Mouse (Mus musculus) midbrain, embryonic 11.5 days (tissue): ENCODE data around the gene Tbcc. TPM values are rescaled to one million over a fixed set of nuclear protein-coding genes. Genes with fewer than 3 reads are reported as not detected.

ENCODE experiments used
- ATAC-seq: fragments of 200-750 bp; cut with Nextera tagmentation; 2 replicates; pipeline ENCODE4 v1.8.0; 2017; ENCODE audit warnings: moderate TSS enrichment, moderate library complexity; ENCODE audit not compliant: low FRiP score
- DNase-seq: peaks from one replicate; pipeline ENCODE4 v3.0.0; 2015; ENCODE audit warnings: low spot score; ENCODE audit errors: missing footprints
- H3K27ac ChIP-seq: fragments of 300-500 bp; sonication (generic); 2 replicates; pipeline ENCODE4 v1.5.1; 2014; ENCODE audit warnings: low read depth, low read length
- H3K27me3 ChIP-seq: fragments of 300-500 bp; sonication (generic); 2 replicates; pipeline ENCODE4 v1.6.1; 2014; ENCODE audit warnings: mild to moderate bottlenecking, low read length, moderate library complexity, mixed read lengths; ENCODE audit not compliant: control insufficient read depth, insufficient read depth
- H3K36me3 ChIP-seq: fragments of 300-500 bp; sonication (generic); 2 replicates; pipeline ENCODE4 v1.6.1; 2014; ENCODE audit warnings: mild to moderate bottlenecking, low read length, moderate library complexity, mixed read lengths; ENCODE audit not compliant: control insufficient read depth, insufficient read depth
- H3K4me1 ChIP-seq: fragments of 300-500 bp; sonication (generic); 2 replicates; pipeline ENCODE4 v1.6.1; 2014; ENCODE audit warnings: low read length; ENCODE audit not compliant: control insufficient read depth, insufficient read depth
- H3K4me2 ChIP-seq: fragments of 300-500 bp; sonication (generic); 2 replicates; pipeline ENCODE4 v1.6.1; 2014; ENCODE audit warnings: mild to moderate bottlenecking, moderate library complexity
- H3K4me3 ChIP-seq: fragments of 300-500 bp; sonication (generic); 2 replicates; pipeline ENCODE4 v1.5.1; 2014; ENCODE audit warnings: low read depth, low read length
- H3K9ac ChIP-seq: fragments of 300-500 bp; sonication (generic); 2 replicates; pipeline ENCODE4 v1.6.1; 2014; ENCODE audit warnings: low read length
- H3K9me3 ChIP-seq: fragments of 300-500 bp; sonication (generic); 2 replicates; pipeline ENCODE4 v1.6.1; 2016; ENCODE audit warnings: low read length; ENCODE audit not compliant: control insufficient read depth
- WGBS: fragments of 180-500 bp; shearing (Covaris S2); extraction: QIAGEN DNeasy Blood & Tissue Kit; methylation state at CpG from one replicate; pipeline ENCODE4 v1.1.7; 2014; 5-methylcytosine and 5-hydroxymethylcytosine counted together
- polyA plus RNA-seq: library from polyadenylated mRNA; unstranded; fragments of >200 nt; fragmentation: Nextera tagmentation; extraction: Ambion mirVana; gene quantifications from 2 replicates; pipeline ENCODE4 v1.2.1, GENCODE M21; 2014

Tbcc gene
- polyA plus RNA-seq, 1 experiment from 2014 or later = 76.2 TPM

DNA sequence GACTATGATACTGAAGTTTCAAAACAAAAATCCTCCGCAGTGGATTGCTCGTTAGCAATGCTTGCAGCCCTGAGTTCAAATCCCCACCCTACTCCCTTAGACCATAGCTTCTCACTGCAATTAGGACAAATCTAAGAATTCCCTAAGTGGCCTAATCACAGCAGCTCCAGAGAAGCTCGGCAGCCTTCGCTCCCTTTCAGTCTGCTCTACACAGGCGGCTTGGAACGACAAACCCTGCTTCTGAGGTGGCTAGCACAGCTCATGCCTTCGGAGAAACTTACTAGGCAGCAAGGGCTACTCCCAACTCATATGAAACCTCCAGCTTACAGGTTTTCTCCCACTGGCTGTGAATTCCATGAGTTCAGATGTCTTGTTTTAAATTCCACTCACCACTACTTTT is 36.4 kb upstream of the Tbcc start:
- H3K27me3 ChIP-seq = no peaks in the 10 kb centered on the region
- no peak overlapping the region for H3K4me2 ChIP-seq
- H3K9ac ChIP-seq = no peak overlapping the region
- H3K36me3 ChIP-seq = no peaks in the 10 kb centered on the region
- no peaks in the 10 kb centered on the region for H3K9me3 ChIP-seq
- DNase-seq (peak; percentile 84), ATAC-seq (no peak)
- WGBS = 84% methylated on average over 7 of the region's 7 CpGs
- peaks cover 16% of the 10 kb centered on the region for H3K4me1 ChIP-seq
- H3K4me3 ChIP-seq = no peak overlapping the region
- no peak overlapping the region for H3K27ac ChIP-seq

GRCm38 (mm10) chr17:46854640-46855110 is 35.8 kb upstream of the Tbcc start:
- no peaks in the 10 kb centered on the region for H3K27me3 ChIP-seq
- no peaks in the 10 kb centered on the region for H3K36me3 ChIP-seq
- H3K27ac ChIP-seq = peak overlapping the region; percentile 22; the same call in 1 of the 2 replicates
- H3K4me2 ChIP-seq = no peak overlapping the region
- H3K4me1 ChIP-seq = peaks cover 16% of the 10 kb centered on the region
- H3K9me3 ChIP-seq = no peaks in the 10 kb centered on the region
- no peak for ATAC-seq
- no peak overlapping the region for H3K4me3 ChIP-seq
- WGBS = 88% methylated on average over 8 of the region's 8 CpGs
- DNase-seq = peak; percentile 88
- peak overlapping the region; percentile 14; the same call in 1 of the 2 replicates for H3K9ac ChIP-seq

DNA sequence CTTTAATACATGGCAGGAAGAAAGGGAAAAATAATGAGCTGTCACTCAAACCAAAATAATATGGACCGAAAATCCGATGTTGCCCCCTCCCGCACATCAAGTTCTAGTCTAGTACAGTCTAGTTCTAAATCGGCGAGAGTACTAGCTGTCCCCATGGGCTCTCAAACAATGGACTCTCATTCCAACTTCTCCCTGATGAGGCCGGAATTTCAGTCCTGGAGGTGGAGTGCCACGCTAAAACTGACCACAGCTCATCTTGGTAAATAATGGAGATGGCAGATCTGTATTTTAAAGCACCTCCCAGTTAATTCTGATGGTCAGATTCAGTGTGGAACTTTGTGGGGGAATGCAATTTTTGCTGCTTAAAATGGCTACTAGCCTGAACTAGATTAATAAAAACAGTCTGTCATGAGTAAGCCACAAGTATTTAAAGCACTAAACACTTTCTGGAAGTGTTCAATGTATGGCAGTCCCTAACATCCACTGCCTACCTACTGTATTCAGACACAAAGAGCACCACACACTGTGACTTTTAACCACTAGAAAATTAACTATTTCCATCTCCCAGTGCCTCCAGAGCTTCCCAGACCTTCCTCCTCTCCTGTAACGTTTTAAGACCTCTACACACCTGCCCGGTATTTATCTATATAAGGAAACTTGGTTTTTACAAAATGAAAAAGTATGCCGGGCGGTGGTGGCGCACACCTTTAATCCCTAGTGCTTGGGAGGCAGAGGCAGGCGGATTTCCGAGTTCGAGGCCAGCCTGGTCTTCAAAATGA is 35.0 kb upstream of the Tbcc start:
- Histone ChIP-seq H3K36me3 (no peaks in the 10 kb centered on the region), H3K4me2 (peak overlapping the region; percentile 58), H3K4me1 (peaks cover 16% of the 10 kb centered on the region), H3K4me3 (peak overlapping the region; percentile 53), H3K9ac (peak overlapping the region; percentile 96), H3K9me3 (no peaks in the 10 kb centered on the region), H3K27ac (peak overlapping the region; percentile 100; the same call in 1 of the 2 replicates), H3K27me3 (no peaks in the 10 kb centered on the region)
- 79% methylated on average over 15 of the region's 15 CpGs for WGBS
- peak; percentile 90 for DNase-seq
- no peak for ATAC-seq

- H3K36me3 ChIP-seq = no peaks in the 10 kb centered on the region
- WGBS = 22% methylated on average over 4 of the region's 4 CpGs
- H3K27me3 ChIP-seq = no peaks in the 10 kb centered on the region
- H3K4me2 ChIP-seq = peak overlapping the region; percentile 58
- ATAC-seq (no peak), DNase-seq (no peak)
- peak overlapping the region; percentile 53 for H3K4me3 ChIP-seq
- H3K9me3 ChIP-seq = no peaks in the 10 kb centered on the region
- peak overlapping the region; percentile 96 for H3K9ac ChIP-seq
- peak overlapping the region; percentile 100 for H3K27ac ChIP-seq
- H3K4me1 ChIP-seq = peaks cover 16% of the 10 kb centered on the region
Measured at GRCm38 (mm10) chr17:46856107-46856388, 34.4 kb upstream of the Tbcc start.

DNA sequence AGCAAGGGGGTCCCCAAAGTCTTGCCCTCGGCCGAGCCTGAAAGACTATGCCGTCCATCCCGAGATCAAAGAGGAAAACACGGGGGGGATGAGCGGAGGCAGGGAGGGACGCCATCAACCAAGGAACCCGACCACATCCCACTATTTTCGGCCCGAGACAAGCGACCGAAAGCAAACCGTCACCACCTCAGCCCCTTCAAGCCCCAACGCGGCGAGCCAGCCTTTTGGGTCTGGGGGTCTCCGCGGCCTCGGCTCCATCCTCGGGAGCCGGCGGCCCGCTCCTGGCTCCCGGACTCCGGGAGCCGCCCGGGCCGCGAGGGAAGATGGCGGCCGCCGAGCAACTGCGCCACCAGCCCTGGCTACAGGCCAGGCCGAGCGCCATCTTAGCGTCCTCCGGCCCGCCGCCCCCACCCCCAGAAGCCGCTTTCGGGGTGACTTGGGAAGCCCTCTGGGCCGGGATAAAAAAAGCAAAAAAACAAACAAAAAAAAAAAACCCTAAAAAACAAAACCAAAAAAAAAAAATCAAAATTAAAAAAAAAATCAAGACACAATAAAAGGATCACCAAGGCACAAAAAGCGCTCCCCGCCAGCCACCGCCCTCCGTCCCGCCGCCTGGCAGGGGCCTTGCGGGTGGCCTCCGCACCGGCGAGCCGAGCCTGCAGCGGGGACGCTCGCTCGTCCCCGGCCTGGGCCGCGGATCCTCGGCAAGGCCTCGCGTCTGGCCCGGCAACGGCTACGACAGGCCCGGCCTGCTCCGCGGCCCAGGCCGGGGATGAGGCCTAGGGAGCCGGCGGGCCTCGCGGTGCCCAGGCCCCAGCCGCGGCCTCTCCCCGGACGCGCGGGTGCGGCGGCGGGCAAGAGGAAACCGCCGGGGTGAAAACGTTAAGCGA is 33.8 kb upstream of the Tbcc start:
- ATAC-seq (peak; percentile 35), DNase-seq (peak; percentile 96)
- Histone ChIP-seq H3K9me3 (no peaks in the 10 kb centered on the region), H3K4me2 (peak overlapping the region; percentile 58), H3K9ac (peak overlapping the region; percentile 96), H3K4me3 (peak overlapping the region; percentile 53), H3K27ac (peak overlapping the region; percentile 100), H3K4me1 (peaks cover 16% of the 10 kb centered on the region), H3K36me3 (no peaks in the 10 kb centered on the region), H3K27me3 (no peaks in the 10 kb centered on the region)
- WGBS = under 1% methylated on average over 86 of the region's 87 CpGs

DNA sequence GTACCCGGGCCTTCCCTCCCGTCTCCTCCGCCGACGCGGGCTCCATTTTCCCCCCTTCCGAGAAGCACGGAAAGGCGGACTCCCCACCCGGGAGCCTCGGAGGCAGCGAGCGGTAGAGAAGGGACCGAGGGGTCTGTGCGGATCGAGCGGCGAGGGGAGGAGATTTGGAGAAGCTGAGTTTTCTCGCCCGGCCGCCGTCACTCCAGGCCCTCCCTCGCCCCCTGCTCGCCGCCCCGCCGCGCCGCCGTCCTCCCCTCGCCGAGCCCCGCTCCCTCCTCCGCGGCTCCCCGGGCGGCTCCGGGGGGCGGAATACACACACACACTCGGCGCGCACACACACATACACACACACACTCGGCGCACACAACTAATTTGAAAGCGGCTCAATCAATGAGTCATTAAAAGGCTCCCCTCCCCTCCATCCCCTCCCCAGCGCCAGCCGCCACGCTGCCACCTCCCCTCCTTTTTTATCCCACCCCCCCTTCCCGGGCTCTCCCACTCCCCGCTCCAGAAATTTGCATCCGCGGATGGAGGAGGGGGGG is 33.1 kb upstream of the Tbcc start:
- H3K4me1 ChIP-seq = peaks cover 16% of the 10 kb centered on the region
- H3K9me3 ChIP-seq = no peaks in the 10 kb centered on the region
- peak overlapping the region; percentile 100 for H3K27ac ChIP-seq
- DNase-seq (peak; percentile 98), ATAC-seq (peak; percentile 85)
- peak overlapping the region; percentile 58 for H3K4me2 ChIP-seq
- H3K9ac ChIP-seq = peak overlapping the region; percentile 96
- no peaks in the 10 kb centered on the region for H3K36me3 ChIP-seq
- no peaks in the 10 kb centered on the region for H3K27me3 ChIP-seq
- 0% methylated on average over 12 of the region's 52 CpGs for WGBS
- peak overlapping the region; percentile 53 for H3K4me3 ChIP-seq

DNA sequence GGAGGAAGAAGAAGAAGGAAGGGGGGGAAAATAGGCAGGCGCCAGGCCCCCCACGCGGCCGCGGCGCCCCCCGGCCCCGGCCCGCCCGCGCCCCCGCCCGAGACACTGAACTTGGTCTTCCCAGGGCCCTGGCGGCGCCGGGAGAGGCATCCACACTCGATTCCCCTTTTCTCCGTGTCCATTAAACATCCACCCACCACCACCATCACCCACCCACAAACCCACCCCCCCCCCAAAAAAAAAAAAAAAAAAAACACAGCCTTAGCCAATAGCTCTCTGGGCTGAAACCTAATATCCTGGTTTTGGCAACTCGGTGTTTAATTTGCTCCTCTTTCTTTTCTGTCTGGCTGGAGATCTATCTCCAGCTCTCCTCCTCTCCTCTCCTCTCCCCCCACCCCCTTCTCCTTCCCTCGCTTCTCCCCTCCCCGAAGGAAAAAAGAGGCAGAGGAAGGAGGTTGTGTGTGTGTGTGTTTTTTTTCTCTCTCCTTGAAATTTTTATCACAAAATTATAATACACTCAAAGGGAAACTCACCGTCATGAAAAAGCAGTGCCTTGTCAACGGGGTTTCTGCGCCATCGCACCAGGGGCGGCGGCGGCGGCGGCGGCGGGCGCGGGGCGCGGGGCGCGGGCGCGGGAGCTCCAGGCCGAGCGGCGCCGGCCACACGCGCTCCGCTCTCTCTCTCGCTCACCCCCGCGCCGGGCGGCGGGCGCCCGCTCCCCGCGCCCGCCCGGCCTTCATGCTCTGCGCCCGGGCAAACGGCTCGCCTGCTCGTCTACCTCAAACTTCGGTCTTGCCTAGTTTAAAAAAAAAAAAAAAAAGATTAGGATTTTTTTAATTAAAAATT is 32.4 kb upstream of the Tbcc start, which contains the start of gene Bicral:
Gene Bicral, minus strand, starts transcription at position 580 of the 846 bp plus-strand sequence.
- H3K36me3 ChIP-seq = no peaks in the 10 kb centered on the region
- peak within 1 kb of the TSS; percentile 58 for H3K4me2 ChIP-seq
- H3K27me3 ChIP-seq = no peaks in the 10 kb centered on the region
- H3K9ac ChIP-seq = peak within 1 kb of the TSS; percentile 96
- under 1% methylated on average over 62 of the region's 65 CpGs for WGBS
- H3K4me3 ChIP-seq = peak within 1 kb of the TSS; percentile 53
- peak; percentile 83 for ATAC-seq
- H3K4me1 ChIP-seq = peaks cover 16% of the 10 kb centered on the region
- DNase-seq = peak; percentile 98
- H3K9me3 ChIP-seq = no peaks in the 10 kb centered on the region
- peak within 1 kb of the TSS; percentile 100 for H3K27ac ChIP-seq

DNA sequence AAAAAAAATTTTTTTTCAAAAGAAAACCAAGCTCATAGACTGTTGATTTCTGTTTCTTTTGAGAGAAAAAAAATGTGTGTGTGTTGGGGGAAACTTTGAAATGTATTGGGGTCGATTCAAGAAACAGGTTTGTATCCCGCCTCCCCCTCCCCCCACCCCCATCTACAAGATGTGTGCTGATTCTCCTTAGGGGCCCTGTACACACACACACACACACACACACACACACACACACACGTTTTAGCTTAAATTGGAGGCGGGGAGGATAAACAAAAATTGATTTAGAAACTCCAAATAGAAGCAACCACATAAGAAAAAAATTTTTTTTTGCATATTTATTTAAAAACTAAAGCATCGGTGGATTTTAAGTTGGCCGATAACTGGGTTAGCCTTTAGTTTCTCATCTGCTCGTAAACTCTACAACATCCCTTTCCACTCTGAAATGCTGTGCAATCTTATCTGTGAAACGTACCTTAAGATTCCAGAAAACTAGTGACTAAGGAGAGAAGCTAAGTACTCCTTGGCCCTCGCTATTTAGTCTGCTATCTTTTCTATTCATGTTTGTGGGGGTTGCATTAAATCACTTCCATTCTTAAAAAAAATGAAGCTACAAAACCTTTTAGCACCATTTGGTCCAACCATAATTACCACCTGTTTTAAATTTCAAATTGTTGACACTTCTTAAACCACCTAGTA is 31.6 kb upstream of the Tbcc start:
- Histone ChIP-seq H3K27ac (peak overlapping the region; percentile 100), H3K4me1 (peaks cover 16% of the 10 kb centered on the region), H3K27me3 (no peaks in the 10 kb centered on the region), H3K4me2 (peak overlapping the region; percentile 58), H3K9me3 (no peaks in the 10 kb centered on the region), H3K9ac (peak overlapping the region; percentile 96), H3K36me3 (no peaks in the 10 kb centered on the region), H3K4me3 (peak overlapping the region; percentile 53)
- peak; percentile 92 for DNase-seq
- WGBS = 33% methylated on average over 9 of the region's 9 CpGs
- no peak for ATAC-seq
